ENCODE assay signal across 8 mouse cellular contexts in genomic region chr9:72735822-72736410, GRCm38 (mm10).
A peak's percentile ranks its signal among the peaks of the same experiment; 100 is the strongest.
DNase-seq lines count a peak whose midpoint lies in the region; ATAC-seq and TF ChIP-seq lines count a peak whose summit lies in the region.

No protein-coding gene starts in this region.

- peaks cover 6% of the 10 kb centered on the region; the same call in 1 of the 2 replicates for H3K4me1 ChIP-seq in G1E (ENCODE audit: insufficient read depth, low read depth, low read length)
- no peaks in the 10 kb centered on the region for H3K4me1 ChIP-seq in bone marrow, adult 2 months (ENCODE audit: control insufficient read depth, insufficient read depth, low read length)
- no peaks in the 10 kb centered on the region for H3K4me1 ChIP-seq in lung, embryonic 14.5 days (ENCODE audit: insufficient read depth)

- H3K27ac ChIP-seq in bone marrow, adult 2 months (ENCODE audit: control insufficient read depth, insufficient read depth, low read depth, low read length, poor library complexity) = no peak overlapping the region
- no peak overlapping the region for H3K27ac ChIP-seq in lung, embryonic 14.5 days (ENCODE audit: low read depth)

- H3K9ac ChIP-seq in lung, embryonic 14.5 days = no peak overlapping the region

- H3K36me3 ChIP-seq in G1E (replicated peaks) = peaks cover 97% of the 10 kb centered on the region
- H3K36me3 ChIP-seq in lung, embryonic 14.5 days (ENCODE audit: insufficient read depth) = peaks cover 100% of the 10 kb centered on the region

- 38% methylated on average over 3 of the region's 3 CpGs for WGBS in bone marrow, adult 2 months
- WGBS in lung, embryonic 14.5 days = 61% methylated on average over 3 of the region's 3 CpGs

- peak; percentile 91 for TF ChIP-seq CTCF in G1E (IDR thresholded peaks at IDR 0.05; ENCODE audit: low read depth, low read length)
- TF ChIP-seq CTCF in bone marrow, adult 2 months (IDR thresholded peaks at IDR 0.05; ENCODE audit: control insufficient read depth, insufficient read depth, low read length) = peak; percentile 71
- TF ChIP-seq CTCF in lung, embryonic 14.5 days (IDR thresholded peaks at IDR 0.05; ENCODE audit: low read depth) = peak; percentile 88

- TF ChIP-seq POLR2A in bone marrow, adult 2 months (IDR thresholded peaks at IDR 0.05; ENCODE audit: borderline replicate concordance, control insufficient read depth, low read depth, low read length) = no peak

- ATAC-seq in G1E (ENCODE audit: extremely low read depth, insufficient number of reproducible peaks, low FRiP score, poor library complexity, severe bottlenecking) = 0 out of 2 replicates have a peak, but pooled peaks have one; percentile 22
- peak; percentile 59 for ATAC-seq in granulocyte monocyte progenitor cell, adult 5-6 weeks (replicated peaks; ENCODE audit: poor library complexity, severe bottlenecking)
- no peak; the same call in 1 of the 2 replicates for ATAC-seq in lung, embryonic 14.5 days (ENCODE audit: insufficient read depth)

- peak; percentile 36 for DNase-seq in layer of hippocampus, adult 11-12 months (ENCODE audit: low spot score)
- DNase-seq in layer of hippocampus, postnatal 36 days = no peak
- DNase-seq in G1E (ENCODE audit: low spot score) = no peak
- DNase-seq in lung, embryonic 14.5 days = peak; percentile 85
- DNase-seq in spleen, postnatal 4 days (ENCODE audit: low spot score in 2 of 2) = peak; percentile 64 to 87
- no peak for DNase-seq in layer of hippocampus, postnatal 14 days (ENCODE audit: low spot score in 2 of 2)

- no peaks in the 10 kb centered on the region for H3K27me3 ChIP-seq in G1E (ENCODE audit: insufficient read depth, low read length)
- H3K27me3 ChIP-seq in lung, embryonic 14.5 days (ENCODE audit: insufficient read depth, low read length) = no peaks in the 10 kb centered on the region

- no peak overlapping the region for H3K4me2 ChIP-seq in lung, embryonic 14.5 days

- no peak overlapping the region for H3K4me3 ChIP-seq in G1E (ENCODE audit: low read depth, low read length)
- H3K4me3 ChIP-seq in bone marrow, adult 2 months (replicated peaks; ENCODE audit: control insufficient read depth, low read depth, low read length) = no peak overlapping the region
- no peak overlapping the region for H3K4me3 ChIP-seq in lung, embryonic 14.5 days (ENCODE audit: low read depth, low read length)

- no peaks in the 10 kb centered on the region for H3K9me3 ChIP-seq in G1E (replicated peaks)
- no peaks in the 10 kb centered on the region for H3K9me3 ChIP-seq in lung, embryonic 14.5 days (ENCODE audit: low read depth, low read length)

Comparison
In these comparisons a context has a peak if more than half of its experiments do, and no peak if none do; other contexts are left out.
1. DNase-seq: peak in layer of hippocampus, adult 11-12 months (single experiment), lung, embryonic 14.5 days (single experiment) and spleen, postnatal 4 days (2 of 2); none in layer of hippocampus, postnatal 36 days (0 of 2), G1E (single experiment) and layer of hippocampus, postnatal 14 days (0 of 2).
2. Peak in every context shown above with its lines, with median percentiles within 50 percentile points of each other: CTCF ChIP-seq.